Mouse (Mus musculus): ENCODE data around the gene Glyr1. TPM values are rescaled to one million over a fixed set of nuclear protein-coding genes. Genes with fewer than 3 reads are reported as not detected.

The Glyr1 gene
- polyA plus RNA-seq, 1 experiment from 2014 or later = 41.6 TPM

GRCm38 (mm10) chr16:5050251-5051110 lies 818 bp upstream of the Glyr1 start:
- under 1% methylated on average over 77 of the region's 78 CpGs for WGBS (ENCODE audit: insufficient replicate concordance)
- Histone ChIP-seq H3K4me1 (replicated peaks) (peaks cover 32% of the 10 kb centered on the region), H3K4me3 (replicated peaks) (peak overlapping the region; percentile 93), H3K27me3 (no peaks in the 10 kb centered on the region), H3K27ac (replicated peaks) (peak overlapping the region; percentile 98), H3K4me2 (peak overlapping the region; percentile 84), H3K36me3 (replicated peaks) (peaks cover 42% of the 10 kb centered on the region), H3K9me3 (replicated peaks) (no peaks in the 10 kb centered on the region), H3K9ac (peak overlapping the region; percentile 93)
- ATAC-seq (ENCODE audit: insufficient read depth) = peak; percentile 70

GRCm38 (mm10) chr16:5049182-5049773 lies 385 bp downstream of the Glyr1 start:
- H3K27me3 ChIP-seq = no peaks in the 10 kb centered on the region
- peak overlapping the region; percentile 90 for H3K27ac ChIP-seq (replicated peaks)
- peak overlapping the region; percentile 93 for H3K4me3 ChIP-seq (replicated peaks)
- peaks cover 47% of the 10 kb centered on the region for H3K36me3 ChIP-seq (replicated peaks)
- H3K9me3 ChIP-seq (replicated peaks) = no peaks in the 10 kb centered on the region
- WGBS (ENCODE audit: insufficient replicate concordance) = under 1% methylated on average over 38 of the region's 38 CpGs
- ATAC-seq (ENCODE audit: insufficient read depth) = peak; percentile 50
- peak overlapping the region; percentile 81 for H3K4me2 ChIP-seq
- peak overlapping the region; percentile 96 for H3K9ac ChIP-seq
- H3K4me1 ChIP-seq (replicated peaks) = peaks cover 32% of the 10 kb centered on the region

- no peak overlapping the region for H3K27ac ChIP-seq (replicated peaks)
- H3K36me3 ChIP-seq (replicated peaks) = peaks cover 72% of the 10 kb centered on the region
- no peak overlapping the region for H3K4me3 ChIP-seq (replicated peaks)
- 87% methylated on average over 3 of the region's 3 CpGs for WGBS (ENCODE audit: insufficient replicate concordance)
- ATAC-seq (ENCODE audit: insufficient read depth) = no peak
- no peaks in the 10 kb centered on the region for H3K27me3 ChIP-seq
- H3K9me3 ChIP-seq (replicated peaks) = no peaks in the 10 kb centered on the region
- no peak overlapping the region for H3K9ac ChIP-seq
- no peak overlapping the region for H3K4me2 ChIP-seq
- H3K4me1 ChIP-seq (replicated peaks) = peaks cover 21% of the 10 kb centered on the region
Observed at GRCm38 (mm10) chr16:5045322-5045721, 4.3 kb downstream of the Glyr1 start.

GRCm38 (mm10) chr16:5036649-5037234 lies 12.9 kb downstream of the Glyr1 start:
- H3K4me3 ChIP-seq (replicated peaks) = no peak overlapping the region
- no peak for ATAC-seq (ENCODE audit: insufficient read depth)
- H3K4me1 ChIP-seq (replicated peaks) = no peaks in the 10 kb centered on the region
- no peak overlapping the region for H3K9ac ChIP-seq
- H3K27me3 ChIP-seq = no peaks in the 10 kb centered on the region
- no peak overlapping the region for H3K27ac ChIP-seq (replicated peaks)
- WGBS (ENCODE audit: insufficient replicate concordance) = 85% methylated on average over 5 of the region's 5 CpGs
- H3K9me3 ChIP-seq (replicated peaks) = no peaks in the 10 kb centered on the region
- H3K36me3 ChIP-seq (replicated peaks) = peaks cover 97% of the 10 kb centered on the region
- no peak overlapping the region for H3K4me2 ChIP-seq

GRCm38 (mm10) chr16:5035591-5035990 lies 14.1 kb downstream of the Glyr1 start:
- ATAC-seq (ENCODE audit: insufficient read depth) = no peak
- Histone ChIP-seq H3K9me3 (replicated peaks) (no peaks in the 10 kb centered on the region), H3K27ac (replicated peaks) (no peak overlapping the region), H3K36me3 (replicated peaks) (peaks cover 97% of the 10 kb centered on the region), H3K9ac (no peak overlapping the region), H3K27me3 (no peaks in the 10 kb centered on the region), H3K4me3 (replicated peaks) (no peak overlapping the region), H3K4me1 (replicated peaks) (no peaks in the 10 kb centered on the region), H3K4me2 (no peak overlapping the region)
- 83% methylated on average over 3 of the region's 3 CpGs for WGBS (ENCODE audit: insufficient replicate concordance)

- no peak overlapping the region for H3K4me2 ChIP-seq
- 43% methylated on average over 2 of the region's 2 CpGs for whole genome bisulfite sequencing (ENCODE audit: insufficient replicate concordance)
- H3K4me1 ChIP-seq (replicated peaks) = no peaks in the 10 kb centered on the region; the same call in 1 of the 2 replicates
- peaks cover 100% of the 10 kb centered on the region for H3K36me3 ChIP-seq (replicated peaks)
- no peak overlapping the region for H3K4me3 ChIP-seq (replicated peaks)
- no peak overlapping the region for H3K27ac ChIP-seq (replicated peaks)
- no peak overlapping the region for H3K9ac ChIP-seq
- H3K27me3 ChIP-seq = no peaks in the 10 kb centered on the region
- ATAC-seq (ENCODE audit: insufficient read depth) = peak; percentile 47; the same call in 1 of the 2 replicates
- H3K9me3 ChIP-seq (replicated peaks) = no peaks in the 10 kb centered on the region
Observed at GRCm38 (mm10) chr16:5029847-5030246, 19.8 kb downstream of the Glyr1 start.

GRCm38 (mm10) chr16:5024021-5024420 lies 25.6 kb downstream of the Glyr1 start:
- peak; percentile 22; the same call in 1 of the 2 replicates for ATAC-seq (ENCODE audit: insufficient read depth)
- H3K9ac ChIP-seq = no peak overlapping the region
- peaks cover 99% of the 10 kb centered on the region for H3K36me3 ChIP-seq (replicated peaks)
- no peak overlapping the region for H3K4me3 ChIP-seq (replicated peaks)
- no peaks in the 10 kb centered on the region for H3K27me3 ChIP-seq
- 83% methylated on average over 3 of the region's 3 CpGs for WGBS (ENCODE audit: insufficient replicate concordance)
- no peak overlapping the region for H3K4me2 ChIP-seq
- no peaks in the 10 kb centered on the region for H3K9me3 ChIP-seq (replicated peaks)
- H3K27ac ChIP-seq (replicated peaks) = no peak overlapping the region
- no peaks in the 10 kb centered on the region for H3K4me1 ChIP-seq (replicated peaks)

- Histone ChIP-seq H3K36me3 (replicated peaks) (peaks cover 55% of the 10 kb centered on the region), H3K9ac (no peak overlapping the region), H3K27me3 (peaks cover 10% of the 10 kb centered on the region; the same call in 1 of the 2 replicates), H3K27ac (replicated peaks) (no peak overlapping the region; the same call in 1 of the 2 replicates), H3K4me1 (replicated peaks) (peaks cover 39% of the 10 kb centered on the region), H3K4me3 (replicated peaks) (no peak overlapping the region), H3K4me2 (no peak overlapping the region), H3K9me3 (replicated peaks) (no peaks in the 10 kb centered on the region)
- ATAC-seq (ENCODE audit: insufficient read depth) = no peak
- WGBS (ENCODE audit: insufficient replicate concordance) = 96% methylated on average over 4 of the region's 4 CpGs
Observed at GRCm38 (mm10) chr16:5014578-5014977, 35.1 kb downstream of the Glyr1 start.

GRCm38 (mm10) chr16:5013054-5013838 lies 36.4 kb downstream of the Glyr1 start, which contains the start of gene Rogdi:
TSS of gene Rogdi (minus strand) at chr16:5013553.
- Histone ChIP-seq H3K27ac (replicated peaks) (peak within 1 kb of the TSS; percentile 58), H3K4me3 (replicated peaks) (peak within 1 kb of the TSS; percentile 72), H3K9ac (peak within 1 kb of the TSS; percentile 65), H3K4me1 (replicated peaks) (peaks cover 47% of the 10 kb centered on the region), H3K36me3 (replicated peaks) (peaks cover 45% of the 10 kb centered on the region), H3K4me2 (peak within 1 kb of the TSS; percentile 94), H3K9me3 (replicated peaks) (no peaks in the 10 kb centered on the region), H3K27me3 (peaks cover 10% of the 10 kb centered on the region; the same call in 1 of the 2 replicates)
- WGBS (ENCODE audit: insufficient replicate concordance) = under 1% methylated on average over 63 of the region's 63 CpGs
- ATAC-seq (ENCODE audit: insufficient read depth) = peak; percentile 90
